Mouse (Mus musculus): ENCODE measurements at regions not wholly inside any gene's neighbourhood (a gene's known extent, or its start where the extent isn't known, plus 50 kb on each side); places are given as distances from the start of the nearest gene placed in this dataset.

GRCm38 (mm10) chr5:126335553-126336520 lies 804.3 kb downstream of the Tmem132b start:
- no peak for TF ChIP-seq CTCF (IDR thresholded peaks at IDR 0.05)
- no peak for TF ChIP-seq POLR2A (IDR thresholded peaks at IDR 0.05; ENCODE audit: insufficient read depth, low read depth, low read length)
- TF ChIP-seq EP300 (IDR thresholded peaks at IDR 0.05; ENCODE audit: insufficient read depth, low read depth, low read length) = no peak

All from heart, adult 2 months (tissue).